In genomic region chr14:30066752-30067151, GRCm38 (mm10) we compare ENCODE assay signal across 18 mouse cellular contexts. TPM values are rescaled to one million over a fixed set of nuclear protein-coding genes. Genes with fewer than 3 reads are reported as not detected.
"Had no signal": no experiment of that assay in that cellular context is flagged by ENCODE, and none has a peak within 500 bp of the region (broad histone marks: within the 10 kb centered on the region; RNA-seq: fewer than 3 reads in every experiment).

No protein-coding gene starts in this region.

- H3K4me3 ChIP-seq: lung, embryonic 15.5 days; megakaryocyte, embryonic 14.5 days; midbrain, embryonic 13.5 days; midbrain, embryonic 15.5 days; neural tube, embryonic 12.5 days; stomach, embryonic 15.5 days had no signal

- H3K4me1 ChIP-seq: lung, embryonic 15.5 days; midbrain, embryonic 13.5 days; midbrain, embryonic 15.5 days; neural tube, embryonic 12.5 days; stomach, embryonic 15.5 days had no signal

- ATAC-seq: lung, postnatal 0 days; midbrain, embryonic 13.5 days; midbrain, embryonic 15.5 days had no signal

- H3K9me3 ChIP-seq: lung, embryonic 15.5 days; megakaryocyte, embryonic 14.5 days; midbrain, embryonic 13.5 days; midbrain, embryonic 15.5 days; neural tube, embryonic 12.5 days; stomach, embryonic 15.5 days had no signal

- H3K4me2 ChIP-seq: lung, embryonic 15.5 days; midbrain, embryonic 11.5 days; midbrain, embryonic 13.5 days; midbrain, embryonic 15.5 days; neural tube, embryonic 12.5 days; stomach, embryonic 15.5 days had no signal

- H3K27ac ChIP-seq: lung, embryonic 15.5 days; macrophage; midbrain, embryonic 13.5 days; midbrain, embryonic 15.5 days; neural tube, embryonic 12.5 days; stomach, embryonic 15.5 days; stomach, postnatal 0 days had no signal

- DNase-seq: lung, adult 2 months; lung, postnatal 14 days; lung, postnatal 36 days; right cerebral cortex, postnatal 14 days; thymus, adult 2 months; thymus, postnatal 36 days had no signal

- H3K9ac ChIP-seq: lung, embryonic 15.5 days; midbrain, embryonic 13.5 days; midbrain, embryonic 15.5 days; neural tube, embryonic 12.5 days; stomach, embryonic 15.5 days had no signal

- H3K36me3 ChIP-seq: lung, embryonic 15.5 days; midbrain, embryonic 13.5 days; midbrain, embryonic 15.5 days; neural tube, embryonic 12.5 days; stomach, embryonic 15.5 days had no signal

- H3K27me3 ChIP-seq: lung, embryonic 15.5 days; midbrain, embryonic 13.5 days; midbrain, embryonic 15.5 days; neural tube, embryonic 12.5 days; stomach, embryonic 15.5 days had no signal

RNA-seq across cellular contexts. Expression of gene Chdh, which starts 57.9 kb away (rescaled TPM):
- total RNA-seq: monocyte, adult 5-6 weeks had no signal

RNA-seq across cellular contexts. Expression of gene Il17rb, which starts 58.1 kb away (rescaled TPM):
- total RNA-seq: monocyte, adult 5-6 weeks; neutrophil, adult 5-6 weeks had no signal
- polyA plus RNA-seq: macrophage had no signal
